Mouse (Mus musculus): ENCODE measurements around the gene Gm5485.

The Gm5485 gene

GRCm38 (mm10) chr16:48368096-48368495 is 44.1 kb downstream of the Gm5485 start:
- DNase-seq = peak; percentile 59 to 72

- DNase-seq = peak in 1 of 2 experiments; percentile 36
Measured at GRCm38 (mm10) chr16:48366801-48367200, 45.4 kb downstream of the Gm5485 start.

- peak; percentile 92 to 94 for DNase-seq
Measured at GRCm38 (mm10) chr16:48360887-48361286, 51.3 kb downstream of the Gm5485 start.

GRCm38 (mm10) chr16:48356417-48356816 is 55.8 kb downstream of the Gm5485 start:
- no peak for DNase-seq

GRCm38 (mm10) chr16:48355716-48356115 is 56.5 kb downstream of the Gm5485 start:
- no peak for DNase-seq

All from cerebellum, postnatal 14 days (tissue).